Mouse (Mus musculus): Measurements from ENCODE around the gene Tnfrsf14. TPM values are rescaled to one million over a fixed set of nuclear protein-coding genes. Genes with fewer than 3 reads are reported as not detected.

Gene Tnfrsf14
- polyA plus RNA-seq, 1 experiment = 1.9 TPM

DNA sequence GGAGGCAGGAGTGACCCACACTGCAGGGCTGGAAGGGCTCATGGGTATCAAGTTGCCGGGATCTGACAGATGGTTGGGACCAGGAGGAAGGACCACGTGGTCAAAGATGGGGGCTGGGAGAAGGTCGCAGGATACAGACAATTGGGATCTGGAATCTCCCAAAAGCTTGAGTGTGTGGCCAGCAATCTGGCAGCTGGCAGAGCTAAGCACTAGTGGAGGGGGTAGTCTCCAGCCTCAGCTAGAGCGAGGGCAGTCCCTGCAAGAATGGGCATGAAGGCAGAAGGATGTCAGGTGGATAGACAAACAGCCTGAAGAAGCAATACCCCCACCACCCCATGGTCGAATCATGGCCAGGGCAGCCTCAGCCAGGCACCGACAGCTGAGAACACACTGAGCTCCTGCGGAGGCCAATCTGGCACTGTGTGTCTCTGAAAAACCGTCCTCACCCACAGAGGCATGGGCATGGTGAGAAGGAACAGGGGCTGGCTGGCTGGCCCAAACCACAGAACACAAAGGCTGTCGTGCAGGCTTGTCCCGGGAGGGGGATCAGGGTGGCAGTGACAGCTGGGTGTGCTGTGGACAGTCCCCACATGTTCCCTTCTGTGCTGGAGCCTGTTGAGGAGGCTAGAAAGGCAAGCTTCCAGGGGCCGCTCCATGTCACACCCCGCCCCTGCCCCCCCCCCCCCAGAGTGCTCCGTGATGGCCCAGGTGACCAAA is 41.3 kb downstream of the Tnfrsf14 start:
- DNase-seq (ENCODE audit: extremely low spot score in 1 of 2, low spot score in 1 of 2) = no peak

DNA sequence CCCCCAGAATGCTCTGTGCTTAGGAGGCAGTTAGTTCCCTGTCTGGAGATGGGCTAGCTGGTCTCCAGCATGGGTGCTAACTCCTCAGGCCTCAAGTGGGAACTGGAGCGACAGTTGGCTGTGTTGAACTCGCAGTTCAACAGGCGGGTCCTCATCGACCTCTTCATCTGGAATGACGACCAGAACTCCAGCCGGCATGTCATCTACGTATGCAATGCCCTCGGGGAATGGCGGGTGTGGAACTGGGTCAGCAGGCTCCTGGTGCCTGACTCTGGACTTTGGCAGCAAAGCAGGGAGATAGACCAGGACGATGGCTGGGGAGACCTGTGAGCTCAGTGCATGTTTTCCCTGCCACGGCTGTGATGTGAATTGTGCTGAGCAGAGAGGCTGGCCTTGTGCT is 42.9 kb downstream of the Tnfrsf14 start:
- DNase-seq (ENCODE audit: extremely low spot score in 1 of 2, low spot score in 1 of 2) = no peak

DNA sequence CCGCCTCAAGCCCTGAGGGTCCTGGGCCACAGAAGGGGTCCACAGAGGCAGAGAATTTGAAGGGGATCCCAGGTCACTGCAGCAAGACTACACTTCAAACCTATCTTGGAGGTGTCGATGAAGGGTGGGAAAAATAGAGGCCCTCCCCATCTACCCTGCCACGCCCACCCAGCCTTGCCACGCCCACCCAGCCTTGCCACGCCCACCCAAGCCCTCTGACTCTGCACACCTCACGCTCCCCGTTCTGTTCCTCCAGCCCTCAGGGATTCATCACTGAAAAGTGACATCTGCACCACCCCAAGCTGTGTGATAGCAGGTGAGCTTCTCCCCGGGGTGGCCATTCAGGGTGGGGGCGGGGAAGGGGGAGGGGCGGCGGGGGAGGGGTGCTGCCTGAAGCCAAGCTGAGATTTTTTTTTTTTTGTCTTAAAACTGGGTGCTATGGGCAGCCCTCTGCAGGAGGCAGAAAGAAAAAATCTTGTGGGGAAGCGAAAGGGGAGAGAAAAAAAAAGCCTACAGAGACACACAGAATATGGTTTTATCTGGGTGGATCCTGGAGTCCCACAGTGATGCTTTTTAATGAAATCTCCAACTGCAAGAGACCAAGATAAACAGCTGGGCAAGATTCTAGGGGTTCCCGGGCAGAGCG is 46.2 kb downstream of the Tnfrsf14 start:
- DNase-seq (ENCODE audit: extremely low spot score in 1 of 2, low spot score in 1 of 2) = no peak

DNA sequence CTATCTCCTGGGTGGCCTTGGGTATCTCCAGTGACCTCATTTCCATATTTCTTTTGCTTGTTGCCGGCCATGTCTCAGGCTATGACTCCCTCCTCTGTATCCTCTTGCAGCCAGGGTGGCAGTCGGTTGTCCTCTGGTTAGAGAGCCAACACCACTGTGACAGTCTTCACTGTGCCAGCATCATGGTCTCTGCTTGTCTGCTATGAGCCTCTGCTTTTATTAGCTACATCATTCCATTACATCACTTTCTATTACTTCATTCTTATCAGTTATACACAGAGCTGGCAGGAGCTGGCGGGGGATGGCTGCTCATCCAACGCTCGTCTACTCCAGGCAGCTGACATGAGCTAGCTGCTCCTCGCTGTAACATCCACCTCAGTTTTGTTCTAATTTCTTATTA is 47.6 kb downstream of the Tnfrsf14 start:
- no peak for DNase-seq (ENCODE audit: extremely low spot score in 1 of 2, low spot score in 1 of 2)

DNA sequence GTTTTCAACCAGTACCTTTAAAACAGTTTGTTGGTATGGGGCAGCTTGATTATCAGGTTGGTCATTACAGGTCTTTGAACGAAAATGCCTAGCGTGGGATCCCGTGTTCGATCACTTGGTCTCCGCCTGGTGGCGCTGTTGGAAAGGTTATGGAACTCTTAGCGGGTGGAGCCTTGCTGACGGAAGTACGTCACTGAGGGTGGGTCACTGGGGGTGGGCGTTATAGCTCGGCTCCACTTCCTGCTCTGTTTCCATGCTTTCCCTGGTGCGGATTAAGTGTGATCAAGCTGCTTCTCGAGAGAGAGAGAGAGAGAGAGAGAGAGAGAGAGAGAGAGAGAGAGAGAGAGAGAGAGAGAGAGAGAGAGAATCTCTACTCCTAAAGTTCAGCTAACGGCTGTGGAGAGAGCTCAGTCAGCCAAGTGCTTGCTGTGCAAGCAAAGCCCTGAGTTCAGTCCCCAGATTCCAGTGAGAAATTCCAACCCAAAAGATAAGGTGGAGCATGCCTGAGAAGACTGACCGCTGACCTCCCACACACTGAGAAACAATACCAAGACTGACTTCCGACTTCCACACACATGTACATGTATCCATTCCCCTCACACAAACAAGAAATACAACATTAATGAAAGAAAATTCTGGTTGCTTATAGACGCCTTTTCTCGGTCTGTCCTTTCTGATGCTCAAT is 50.4 kb downstream of the Tnfrsf14 start:
- peak; percentile 72 to 97 for DNase-seq (ENCODE audit: extremely low spot score in 1 of 2, low spot score in 1 of 2)

DNA sequence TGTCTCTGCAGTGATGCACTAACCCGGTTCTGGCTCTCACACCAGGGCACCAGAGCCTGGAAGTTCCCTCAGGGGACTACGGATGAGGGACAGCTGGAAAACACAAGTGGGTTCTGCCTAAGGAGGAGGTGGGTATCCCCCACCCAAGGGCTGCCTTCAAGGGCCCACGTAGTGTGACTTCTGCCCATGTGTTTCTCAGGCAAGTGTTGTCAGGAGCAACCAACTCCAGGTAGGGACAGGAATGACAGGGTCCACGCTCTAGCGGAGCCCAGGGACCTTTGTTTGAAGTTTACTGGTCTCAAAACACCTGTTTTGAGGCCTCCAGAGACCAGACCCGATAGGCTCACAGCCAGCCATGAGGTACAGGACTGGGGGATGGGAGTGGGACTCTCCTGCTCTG is 55.2 kb downstream of the Tnfrsf14 start:
- DNase-seq (ENCODE audit: extremely low spot score in 1 of 2, low spot score in 1 of 2) = no peak

Other genes starting within 250 kb of the Tnfrsf14 start
- 2.1 and 2.3 TPM in 2 replicates for gene Ttc34, start 91.1 kb downstream of the Tnfrsf14 start, polyA plus RNA-seq (2012; rRNA removed)
- gene Mmel1, start 59.0 kb downstream of the Tnfrsf14 start, polyA plus RNA-seq (2012; rRNA removed) = 0.38 and 0.52 TPM in 2 replicates
- 121 and 126 TPM in 2 replicates for gene Fam213b, start 29.4 kb downstream of the Tnfrsf14 start, polyA plus RNA-seq (2012; rRNA removed)
- 45.3 and 68.8 TPM in 2 replicates for gene Hes5, start 32.4 kb upstream of the Tnfrsf14 start, polyA plus RNA-seq (2012; rRNA removed)
- gene Pank4, start 35.6 kb upstream of the Tnfrsf14 start, polyA plus RNA-seq (2012; rRNA removed) = 73.0 and 76.7 TPM in 2 replicates
- gene Plch2, start 128.2 kb upstream of the Tnfrsf14 start, polyA plus RNA-seq (2012; rRNA removed) = 89.8 and 98.3 TPM in 2 replicates
- 16.7 and 21.1 TPM in 2 replicates for gene Pex10, start 138.5 kb upstream of the Tnfrsf14 start, polyA plus RNA-seq (2012; rRNA removed)
- 83.4 and 84.4 TPM in 2 replicates for gene Rer1, start 157.8 kb upstream of the Tnfrsf14 start, polyA plus RNA-seq (2012; rRNA removed)
- gene Morn1, start 158.0 kb upstream of the Tnfrsf14 start, polyA plus RNA-seq (2012; rRNA removed) = 18.6 and 22.0 TPM in 2 replicates